Mouse (Mus musculus): ENCODE data around the gene Arvcf. TPM values are rescaled to one million over a fixed set of nuclear protein-coding genes. Genes with fewer than 3 reads are reported as not detected.

Gene Arvcf
- total RNA-seq, 2 experiments from 2014 or later, result 17.9 to 21.6 TPM

DNA sequence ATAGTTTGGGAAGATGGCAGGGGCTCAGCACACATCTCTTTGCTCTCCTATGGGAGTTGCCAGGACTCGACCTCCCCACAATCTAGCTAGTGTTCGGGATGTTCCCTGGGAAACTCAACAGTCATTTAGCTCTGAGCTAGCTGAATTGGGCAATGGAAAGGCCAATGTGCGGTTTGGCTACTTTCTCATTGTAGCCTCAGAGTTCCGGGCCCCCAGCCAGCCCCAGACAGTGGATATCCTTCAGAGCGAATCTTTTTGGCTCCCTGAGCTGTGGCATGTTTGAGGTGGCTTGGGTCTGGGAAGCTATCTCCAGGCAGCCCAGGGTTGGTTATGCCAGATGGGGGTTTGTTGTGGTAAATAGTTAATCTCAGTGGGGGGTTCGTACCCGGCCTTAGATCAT, 38.5 kb downstream of the Arvcf start:
- DNase-seq, result no peak
- intact Hi-C loops (cut with DNase I), result no loop called here

DNA sequence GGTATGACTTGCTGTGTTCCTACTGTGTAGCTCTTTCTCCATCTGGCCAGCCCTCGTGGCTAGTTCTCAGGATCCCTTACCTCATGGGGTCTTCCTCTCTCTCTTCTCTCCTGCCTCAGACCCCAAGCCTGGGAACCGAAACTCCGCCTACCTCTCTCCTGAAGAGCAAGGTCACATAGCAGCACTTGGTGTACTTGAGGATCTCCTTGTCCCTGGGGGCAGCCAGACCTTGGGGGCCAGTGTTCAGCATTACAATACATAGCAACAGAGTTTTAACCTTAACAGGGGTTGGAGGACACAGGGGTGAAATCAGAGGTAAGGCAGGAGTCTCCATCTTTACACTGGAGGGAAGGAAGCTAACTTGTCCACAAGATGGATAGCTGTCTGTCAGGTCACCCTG, 39.0 kb downstream of the Arvcf start:
- intact Hi-C loops (cut with DNase I), result no loop called here
- no peak for DNase-seq

DNA sequence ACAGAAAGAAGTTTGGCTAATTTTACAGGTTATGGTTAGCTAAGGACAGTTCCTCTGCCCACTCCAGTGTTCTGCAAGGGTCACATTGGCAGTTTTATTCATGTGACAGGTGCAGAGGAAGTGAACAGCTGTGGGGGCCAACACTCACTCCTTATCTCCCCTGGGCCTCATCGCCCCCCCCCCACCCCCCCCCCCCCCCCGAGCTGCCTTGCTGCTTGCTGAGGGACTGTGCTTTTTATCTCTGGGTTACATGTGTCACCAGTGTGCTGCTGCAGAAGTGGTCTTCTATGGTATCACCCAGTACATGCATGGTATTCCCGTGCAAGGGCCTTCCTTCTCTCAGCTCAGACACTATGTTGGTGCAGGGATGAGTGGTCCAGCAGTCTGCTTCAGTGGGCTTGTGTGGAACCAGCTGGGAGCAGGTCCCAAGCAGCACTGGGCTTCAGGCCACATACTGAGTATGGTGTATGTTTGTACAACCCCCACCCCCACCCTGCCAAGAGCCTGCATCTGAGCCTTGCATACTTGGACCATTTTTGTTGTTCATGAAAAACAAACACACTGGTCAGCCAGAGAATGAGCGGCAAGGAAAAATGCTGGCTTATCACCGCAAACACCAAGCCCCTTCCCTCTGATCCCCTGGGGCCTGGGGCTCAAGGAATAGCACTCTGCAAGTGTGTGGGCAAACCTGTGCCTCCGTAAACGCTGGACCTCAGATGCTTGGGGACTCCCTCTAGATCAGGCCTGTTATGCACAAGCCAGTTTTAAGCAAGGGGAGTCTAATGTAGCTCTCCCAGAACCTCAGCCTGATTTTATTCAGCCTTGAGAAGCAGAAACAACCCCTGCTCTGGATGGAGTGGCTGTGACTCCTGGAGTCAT, 40.0 kb downstream of the Arvcf start:
- intact Hi-C loops (cut with DNase I), result no loop called here
- no peak for DNase-seq

- intact Hi-C loops (cut with DNase I), result no loop called here
- DNase-seq, result no peak
Measured at GRCm38 (mm10) chr16:18388583-18389435, 40.8 kb downstream of the Arvcf start.

DNA sequence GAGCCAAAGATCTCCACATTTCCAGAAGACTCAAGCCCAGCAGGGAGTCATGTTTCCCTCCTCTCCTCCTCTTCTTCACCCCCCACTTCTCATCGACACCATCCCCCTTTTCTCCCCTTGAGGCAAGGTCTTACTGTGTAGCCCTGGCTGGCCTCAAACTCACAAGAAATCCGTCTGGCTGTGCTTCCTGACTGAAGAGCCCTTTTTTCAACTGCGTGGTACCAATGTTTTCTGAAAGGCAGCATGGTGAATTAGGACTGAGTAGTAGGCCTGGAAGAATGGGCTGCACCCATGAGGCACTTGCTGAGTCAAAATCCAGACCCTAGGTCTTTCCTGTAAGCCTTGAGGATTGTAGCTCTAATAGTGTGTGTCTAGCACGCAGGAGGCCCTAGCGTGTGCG, 42.4 kb downstream of the Arvcf start:
- intact Hi-C loops (cut with DNase I), result loop anchor here (5.0 kb wide), 1 partner anchor 38 kb away; no protein-coding TSS in a partner anchor
- DNase-seq, result no peak

DNA sequence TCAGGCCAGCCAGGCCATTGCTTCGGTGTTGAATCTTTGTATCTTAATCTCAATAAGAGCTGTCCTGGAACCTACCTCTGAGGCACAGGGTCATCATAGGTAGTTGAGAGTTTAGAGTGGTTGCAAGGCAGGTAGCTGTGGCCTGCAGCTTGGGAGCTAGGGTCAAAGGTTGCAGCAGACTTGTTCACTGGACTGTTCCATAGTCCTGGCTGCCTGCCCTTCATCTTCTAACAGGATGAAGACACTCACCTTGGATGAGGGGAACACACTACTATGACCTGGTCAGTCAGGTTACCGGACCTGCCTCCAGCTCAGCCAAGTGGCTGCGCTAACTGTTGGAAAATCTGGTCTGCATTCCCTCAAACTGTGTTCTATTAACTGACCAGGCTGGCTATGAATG, 43.1 kb downstream of the Arvcf start:
- no peak for DNase-seq
- intact Hi-C loops (cut with DNase I), result loop anchor here (5.0 kb wide), 1 partner anchor 39 kb away; no protein-coding TSS in a partner anchor

- intact Hi-C loops (cut with DNase I), result loop anchor here (5.0 kb wide), 1 partner anchor 39 kb away; no protein-coding TSS in a partner anchor
- DNase-seq, result no peak
Measured at GRCm38 (mm10) chr16:18391728-18392127, 43.7 kb downstream of the Arvcf start.

GRCm38 (mm10) chr16:18392469-18393426, 44.8 kb downstream of the Arvcf start:
- intact Hi-C loops (cut with DNase I), result loop anchor here (5.0 kb wide), 1 partner anchor 40 kb away; no protein-coding TSS in a partner anchor
- peak; percentile 90 to 91 for DNase-seq

DNA sequence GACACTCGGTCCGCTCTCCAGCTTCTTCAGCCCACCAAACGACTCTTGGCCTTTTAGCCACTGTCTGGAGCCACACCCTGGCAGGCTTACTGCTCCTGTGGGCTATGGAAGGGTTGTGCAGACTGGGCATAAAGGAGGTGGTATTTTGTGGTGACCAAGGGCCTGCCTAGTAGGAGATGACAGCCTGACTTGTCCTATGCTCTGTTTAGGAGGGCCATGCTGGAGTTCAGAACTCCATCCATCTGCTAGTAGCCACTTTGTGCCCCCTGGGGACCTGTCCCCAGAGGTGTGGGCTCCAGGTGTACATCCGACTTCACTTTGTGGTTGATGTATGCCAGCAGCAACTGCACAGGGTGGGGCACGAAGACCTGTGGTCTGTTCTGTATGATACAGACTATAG, 45.6 kb downstream of the Arvcf start:
- no peak for DNase-seq
- intact Hi-C loops (cut with DNase I), result loop anchor here (5.0 kb wide), 1 partner anchor 41 kb away; no protein-coding TSS in a partner anchor

GRCm38 (mm10) chr16:18394056-18394455, 46.1 kb downstream of the Arvcf start:
- DNase-seq, result no peak
- intact Hi-C loops (cut with DNase I), result loop anchor here (5.0 kb wide), 1 partner anchor 42 kb away; no protein-coding TSS in a partner anchor

DNA sequence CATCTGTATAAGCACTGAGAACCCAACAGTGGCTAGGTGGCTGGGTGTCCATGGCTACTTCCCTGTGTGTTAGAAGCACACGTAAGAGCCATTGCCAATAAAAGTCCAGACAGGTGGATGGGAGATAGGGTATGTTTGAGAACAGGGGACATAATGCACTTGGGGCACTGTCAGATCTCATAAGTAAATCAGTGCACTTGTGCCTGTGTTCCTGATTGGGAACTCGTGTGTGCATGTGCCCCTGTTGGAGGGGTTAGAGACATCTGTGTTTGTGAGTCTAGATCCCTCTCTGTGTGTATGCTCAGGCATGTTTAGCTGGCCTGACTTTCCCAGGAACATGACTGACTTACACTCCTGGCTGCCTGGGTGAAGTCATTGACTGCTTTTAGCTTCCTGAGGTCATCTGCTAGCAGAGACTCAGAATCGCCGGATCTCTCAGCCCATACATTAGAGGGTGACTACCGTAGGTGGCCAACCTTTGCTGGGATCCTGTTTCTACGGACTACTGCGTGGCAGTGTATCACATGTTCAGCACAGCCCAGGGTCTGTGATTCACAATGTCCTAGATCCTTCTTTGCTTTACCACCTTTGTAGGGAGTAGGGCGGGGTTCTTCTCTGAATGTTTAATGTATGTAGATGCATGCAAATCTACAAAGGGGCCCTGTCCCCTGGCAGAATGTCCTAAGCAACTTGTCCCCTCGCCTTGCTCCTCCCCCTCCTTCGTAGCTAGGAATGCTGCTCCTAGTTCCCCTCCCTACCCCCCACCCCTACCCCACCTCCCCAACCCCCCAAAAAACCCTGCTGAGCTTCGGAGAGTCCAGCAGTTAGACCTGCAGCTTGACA, 47.0 kb downstream of the Arvcf start:
- intact Hi-C loops (cut with DNase I), result loop anchor here (5.0 kb wide), 1 partner anchor 43 kb away; no protein-coding TSS in a partner anchor
- peak in 1 of 2 experiments; percentile 44 for DNase-seq

GRCm38 (mm10) chr16:18395620-18396036, 47.6 kb downstream of the Arvcf start:
- DNase-seq, result peak; percentile 56 to 68
- intact Hi-C loops (cut with DNase I), result no loop called here

GRCm38 (mm10) chr16:18396201-18396600, 48.2 kb downstream of the Arvcf start:
- intact Hi-C loops (cut with DNase I), result no loop called here
- DNase-seq, result peak in 1 of 2 experiments; percentile 38

DNA sequence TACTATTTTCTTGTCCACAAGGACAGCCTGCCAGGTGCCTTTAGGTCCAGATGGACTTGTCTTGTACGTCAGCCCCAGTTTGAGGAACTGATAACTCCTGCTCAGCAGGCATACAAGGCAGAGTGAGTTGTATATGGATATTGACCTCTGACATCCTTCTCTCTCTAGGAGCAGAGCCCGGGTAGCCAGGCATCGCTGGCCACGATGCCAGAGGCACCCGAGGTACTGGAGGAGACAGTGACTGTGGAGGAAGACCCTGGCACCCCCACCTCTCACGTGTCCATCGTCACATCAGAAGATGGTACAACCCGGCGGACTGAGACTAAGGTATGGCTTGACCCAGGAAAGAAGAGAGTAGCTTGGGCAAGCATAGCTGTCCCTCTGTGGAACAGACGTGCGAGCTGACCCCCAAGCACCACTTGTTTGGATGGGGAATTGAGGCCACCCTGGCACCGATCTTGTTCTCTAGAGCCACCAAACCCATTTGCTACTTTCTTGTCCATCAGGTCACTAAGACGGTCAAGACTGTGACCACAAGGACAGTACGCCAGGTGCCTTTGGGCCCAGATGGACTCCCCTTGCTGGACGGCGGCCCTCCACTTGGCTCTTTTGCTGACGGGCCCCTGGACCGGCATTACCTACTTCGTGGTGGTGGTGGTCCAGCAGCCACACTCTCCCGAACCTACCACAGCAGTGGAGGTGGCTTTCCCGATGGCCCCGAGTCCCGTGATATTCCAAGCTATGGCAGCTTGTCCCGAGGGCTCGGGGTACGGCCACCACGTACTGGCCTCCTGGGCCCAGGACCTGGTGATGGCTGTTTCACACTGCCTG, 49.0 kb downstream of the Arvcf start:
- intact Hi-C loops (cut with DNase I), result no loop called here
- no peak for DNase-seq

DNA sequence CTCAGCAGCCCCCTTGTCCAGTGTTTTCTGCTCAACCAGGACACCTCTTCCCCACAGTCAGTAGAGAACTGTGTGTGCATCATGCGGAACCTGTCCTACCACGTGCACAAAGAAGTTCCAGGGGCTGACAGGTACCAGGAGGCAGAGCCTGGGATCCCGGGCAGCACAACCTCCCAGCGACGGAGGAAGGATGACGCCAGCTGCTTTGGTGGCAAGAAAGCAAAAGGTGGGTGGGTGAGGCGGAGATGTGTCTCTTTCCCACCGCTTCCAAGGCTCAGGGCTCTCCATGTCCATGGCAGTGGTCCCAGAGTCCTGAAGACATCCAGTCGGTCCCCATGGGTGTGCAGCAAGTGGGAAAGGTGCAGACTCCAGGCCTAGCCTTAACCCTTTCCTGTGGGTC, 52.0 kb downstream of the Arvcf start:
- DNase-seq, result no peak
- intact Hi-C loops (cut with DNase I), result no loop called here

DNA sequence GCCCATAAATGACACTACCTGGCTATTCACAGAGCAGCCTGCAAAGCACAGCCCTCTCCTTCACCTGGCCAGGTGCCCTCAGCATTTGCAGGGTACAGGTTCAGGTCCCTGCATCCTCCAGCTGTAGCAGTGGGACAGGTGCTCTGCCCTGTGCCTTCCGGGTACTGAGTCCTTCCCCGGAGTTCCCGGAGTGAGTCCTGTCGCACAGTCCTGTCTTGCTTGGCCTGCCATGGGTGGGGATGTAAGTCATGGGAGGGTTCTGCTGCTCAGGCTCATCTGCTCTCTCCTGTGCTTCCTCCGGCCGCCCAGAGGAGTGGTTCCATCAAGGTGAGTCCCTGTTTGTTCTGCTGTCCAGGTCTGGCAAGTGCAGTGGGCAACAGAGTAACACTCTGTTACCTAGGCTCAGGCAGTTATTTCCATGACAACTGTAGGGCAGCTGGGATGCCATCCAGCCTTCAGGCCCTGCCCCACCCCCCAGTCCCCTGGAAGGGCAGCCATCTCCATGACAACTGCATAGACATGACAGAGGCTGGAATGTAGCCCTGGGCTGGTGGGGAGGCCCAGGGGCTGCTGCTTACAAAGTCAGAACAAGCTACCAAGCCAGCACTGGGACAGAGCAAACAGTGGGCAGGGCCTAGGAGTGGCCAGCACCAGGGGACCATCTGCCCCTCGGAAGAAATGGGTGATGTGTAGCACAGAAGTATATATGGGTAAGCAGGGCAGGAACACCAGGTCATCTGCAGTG, 52.7 kb downstream of the Arvcf start:
- intact Hi-C loops (cut with DNase I), result no loop called here
- DNase-seq, result no peak

DNA sequence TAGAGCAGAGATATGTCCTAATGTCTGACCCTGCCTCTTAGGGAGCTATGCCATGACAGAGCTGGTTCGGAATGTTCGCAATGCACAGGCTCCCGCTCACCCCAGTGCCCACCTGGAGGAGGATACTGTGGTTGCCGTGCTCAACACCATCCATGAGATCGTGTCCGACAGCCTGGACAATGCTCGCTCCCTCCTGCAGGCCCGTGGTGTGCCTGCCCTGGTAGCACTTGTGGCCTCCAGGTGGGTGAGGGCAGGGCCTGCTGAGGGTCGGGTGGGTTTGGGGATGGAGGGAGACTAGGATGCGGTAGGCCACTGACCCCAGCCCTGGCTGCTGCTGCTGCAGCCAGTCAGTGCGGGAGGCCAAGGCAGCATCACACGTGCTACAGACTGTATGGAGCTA, 55.3 kb downstream of the Arvcf start:
- no peak for DNase-seq
- intact Hi-C loops (cut with DNase I), result no loop called here
